Mouse (Mus musculus) midbrain, embryonic 11.5 days (tissue): ENCODE measurements around the gene Slf2. TPM values are rescaled to one million over a fixed set of nuclear protein-coding genes. Genes with fewer than 3 reads are reported as not detected.

Experiments used
- ATAC-seq: fragments of 200-750 bp; cut with Nextera tagmentation; 2 replicates; pipeline ENCODE4 v1.8.0; 2017; ENCODE audit warnings: moderate TSS enrichment, moderate library complexity; ENCODE audit not compliant: low FRiP score
- DNase-seq: peaks from one replicate; pipeline ENCODE4 v3.0.0; 2015; ENCODE audit warnings: low spot score; ENCODE audit errors: missing footprints
- H3K27ac ChIP-seq: fragments of 300-500 bp; sonication (generic); 2 replicates; pipeline ENCODE4 v1.5.1; 2014; ENCODE audit warnings: low read depth, low read length
- H3K27me3 ChIP-seq: fragments of 300-500 bp; sonication (generic); 2 replicates; pipeline ENCODE4 v1.6.1; 2014; ENCODE audit warnings: mild to moderate bottlenecking, low read length, moderate library complexity, mixed read lengths; ENCODE audit not compliant: control insufficient read depth, insufficient read depth
- H3K36me3 ChIP-seq: fragments of 300-500 bp; sonication (generic); 2 replicates; pipeline ENCODE4 v1.6.1; 2014; ENCODE audit warnings: mild to moderate bottlenecking, low read length, moderate library complexity, mixed read lengths; ENCODE audit not compliant: control insufficient read depth, insufficient read depth
- H3K4me1 ChIP-seq: fragments of 300-500 bp; sonication (generic); 2 replicates; pipeline ENCODE4 v1.6.1; 2014; ENCODE audit warnings: low read length; ENCODE audit not compliant: control insufficient read depth, insufficient read depth
- H3K4me2 ChIP-seq: fragments of 300-500 bp; sonication (generic); 2 replicates; pipeline ENCODE4 v1.6.1; 2014; ENCODE audit warnings: mild to moderate bottlenecking, moderate library complexity
- H3K4me3 ChIP-seq: fragments of 300-500 bp; sonication (generic); 2 replicates; pipeline ENCODE4 v1.5.1; 2014; ENCODE audit warnings: low read depth, low read length
- H3K9ac ChIP-seq: fragments of 300-500 bp; sonication (generic); 2 replicates; pipeline ENCODE4 v1.6.1; 2014; ENCODE audit warnings: low read length
- H3K9me3 ChIP-seq: fragments of 300-500 bp; sonication (generic); 2 replicates; pipeline ENCODE4 v1.6.1; 2016; ENCODE audit warnings: low read length; ENCODE audit not compliant: control insufficient read depth
- WGBS: fragments of 180-500 bp; shearing (Covaris S2); extraction: QIAGEN DNeasy Blood & Tissue Kit; methylation state at CpG from one replicate; pipeline ENCODE4 v1.1.7; 2014; 5-methylcytosine and 5-hydroxymethylcytosine counted together
- polyA plus RNA-seq: library from polyadenylated mRNA; unstranded; fragments of >200 nt; fragmentation: Nextera tagmentation; extraction: Ambion mirVana; gene quantifications from 2 replicates; pipeline ENCODE4 v1.2.1, GENCODE M21; 2014

Slf2 gene
- polyA plus RNA-seq, 1 experiment from 2014 or later: 38.7 TPM

DNA sequence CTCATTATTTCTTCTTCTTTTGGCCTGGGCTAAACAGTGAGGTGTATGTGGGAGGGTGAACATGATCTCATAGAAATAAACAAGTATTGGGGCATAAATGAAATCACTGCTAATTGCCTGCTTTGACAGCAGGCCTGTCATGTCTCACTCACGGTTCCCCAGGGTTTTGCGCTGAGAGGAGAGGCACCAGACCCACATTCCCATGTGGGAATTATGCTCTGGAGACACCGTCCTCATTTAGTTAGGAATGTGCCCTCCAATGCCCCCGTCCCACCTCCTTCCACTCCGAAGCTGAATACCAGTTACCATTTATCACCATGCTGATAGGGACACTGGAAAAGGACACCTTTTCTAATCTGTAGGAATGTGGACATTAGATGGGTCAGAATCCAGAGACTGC, 6.3 kb upstream of the Slf2 start:
- peaks cover 16% of the 10 kb centered on the region for H3K27me3 ChIP-seq
- no peaks in the 10 kb centered on the region for H3K36me3 ChIP-seq
- H3K4me2 ChIP-seq: no peak overlapping the region
- H3K9me3 ChIP-seq: no peaks in the 10 kb centered on the region
- H3K9ac ChIP-seq: no peak overlapping the region
- H3K4me3 ChIP-seq: no peak overlapping the region
- 74% methylated on average over 5 of the region's 5 CpGs for WGBS
- no peak for ATAC-seq
- peaks cover 8% of the 10 kb centered on the region for H3K4me1 ChIP-seq
- no peak overlapping the region for H3K27ac ChIP-seq
- DNase-seq: no peak

- DNase-seq: no peak
- WGBS: 75% methylated on average over 6 of the region's 6 CpGs
Observed at GRCm38 (mm10) chr19:44926781-44927180, 4.2 kb upstream of the Slf2 start.

DNA sequence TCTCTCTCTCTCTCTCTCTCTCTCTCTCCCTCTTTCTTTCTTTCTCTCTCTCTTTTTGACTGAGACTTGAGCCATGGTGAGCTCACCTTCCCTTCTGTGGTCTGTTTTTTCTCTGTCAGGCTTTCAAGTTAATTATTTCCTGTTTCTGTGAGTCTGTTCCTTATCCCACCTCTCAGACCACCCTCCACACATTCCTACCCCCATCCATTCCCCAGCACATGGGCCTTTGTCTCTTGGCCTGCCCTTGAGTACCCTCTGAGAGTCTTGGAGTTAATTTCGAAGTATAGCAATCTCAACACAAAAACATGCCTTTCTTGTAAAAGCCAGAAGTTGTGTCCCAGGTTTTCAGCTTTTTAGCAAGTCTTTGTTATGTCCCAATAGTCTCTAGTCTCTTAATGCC, 3.7 kb upstream of the Slf2 start:
- H3K27me3 ChIP-seq: peaks cover 16% of the 10 kb centered on the region
- no peaks in the 10 kb centered on the region for H3K9me3 ChIP-seq
- H3K27ac ChIP-seq: no peak overlapping the region
- H3K36me3 ChIP-seq: no peaks in the 10 kb centered on the region
- peaks cover 12% of the 10 kb centered on the region for H3K4me1 ChIP-seq
- WGBS: 82% methylated on average over 1 of the region's 1 CpGs
- no peak for DNase-seq
- no peak overlapping the region for H3K9ac ChIP-seq
- H3K4me3 ChIP-seq: no peak overlapping the region
- H3K4me2 ChIP-seq: no peak overlapping the region
- no peak for ATAC-seq

More at GRCm38 (mm10) chr19:44926781-44927180, 4.2 kb upstream of the Slf2 start:
- no peak overlapping the region for H3K9ac ChIP-seq
- H3K27ac ChIP-seq: no peak overlapping the region
- no peak overlapping the region for H3K4me2 ChIP-seq
- no peaks in the 10 kb centered on the region for H3K36me3 ChIP-seq
- no peaks in the 10 kb centered on the region for H3K9me3 ChIP-seq
- peaks cover 9% of the 10 kb centered on the region for H3K4me1 ChIP-seq
- H3K4me3 ChIP-seq: no peak overlapping the region
- no peak for ATAC-seq
- H3K27me3 ChIP-seq: peaks cover 16% of the 10 kb centered on the region

DNA sequence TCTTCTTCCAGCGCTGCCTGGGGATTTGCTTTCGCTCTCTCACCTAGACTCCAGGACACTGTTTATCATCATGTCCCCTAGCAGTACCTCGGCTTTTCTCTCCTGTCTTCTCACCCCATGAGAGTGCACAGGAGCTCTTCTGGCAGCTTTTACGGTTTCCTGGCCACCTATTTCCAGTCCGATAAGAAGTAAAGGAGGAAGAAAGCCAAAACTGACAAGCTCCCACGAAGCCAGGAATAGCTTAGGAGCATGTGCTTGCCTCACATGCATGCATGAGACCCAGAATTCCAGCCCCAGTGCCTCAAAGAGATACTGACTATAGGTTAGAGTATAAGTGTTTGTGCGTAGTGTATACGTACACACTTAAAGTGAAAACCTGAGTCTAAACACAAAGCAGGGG, 2.8 kb upstream of the Slf2 start:
- H3K4me1 ChIP-seq: peaks cover 12% of the 10 kb centered on the region
- peaks cover 16% of the 10 kb centered on the region for H3K27me3 ChIP-seq
- H3K9ac ChIP-seq: no peak overlapping the region
- ATAC-seq (no peak), DNase-seq (no peak)
- no peak overlapping the region for H3K4me3 ChIP-seq
- H3K9me3 ChIP-seq: no peaks in the 10 kb centered on the region
- 62% methylated on average over 8 of the region's 8 CpGs for whole genome bisulfite sequencing
- no peaks in the 10 kb centered on the region for H3K36me3 ChIP-seq
- no peak overlapping the region for H3K4me2 ChIP-seq
- no peak overlapping the region for H3K27ac ChIP-seq

DNA sequence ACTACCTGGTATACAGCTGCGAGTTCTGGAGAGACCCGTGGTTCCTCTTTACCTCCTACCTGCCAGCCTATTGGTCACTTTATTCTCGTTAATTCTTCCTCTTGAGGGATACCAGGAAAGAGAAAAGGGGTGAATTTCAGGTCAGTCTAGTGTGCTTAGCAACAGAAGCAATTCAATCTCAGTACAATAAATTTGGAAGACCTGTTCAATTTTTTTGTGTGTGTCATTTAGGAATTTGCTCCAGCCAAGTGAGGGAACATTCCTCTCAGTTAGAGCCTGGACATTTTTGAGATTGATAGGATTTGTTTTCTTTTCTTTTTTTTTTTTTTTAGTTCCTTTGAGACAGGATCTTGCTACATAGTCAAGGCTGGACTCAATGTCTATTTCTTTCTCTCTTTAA, 1.7 kb upstream of the Slf2 start:
- ATAC-seq (no peak), DNase-seq (no peak)
- Histone ChIP-seq H3K27ac (no peak overlapping the region), H3K4me2 (no peak overlapping the region), H3K9me3 (no peaks in the 10 kb centered on the region), H3K4me3 (no peak overlapping the region), H3K4me1 (peaks cover 12% of the 10 kb centered on the region), H3K36me3 (no peaks in the 10 kb centered on the region), H3K27me3 (peaks cover 16% of the 10 kb centered on the region), H3K9ac (no peak overlapping the region)
- 24% methylated on average over 3 of the region's 3 CpGs for WGBS

DNA sequence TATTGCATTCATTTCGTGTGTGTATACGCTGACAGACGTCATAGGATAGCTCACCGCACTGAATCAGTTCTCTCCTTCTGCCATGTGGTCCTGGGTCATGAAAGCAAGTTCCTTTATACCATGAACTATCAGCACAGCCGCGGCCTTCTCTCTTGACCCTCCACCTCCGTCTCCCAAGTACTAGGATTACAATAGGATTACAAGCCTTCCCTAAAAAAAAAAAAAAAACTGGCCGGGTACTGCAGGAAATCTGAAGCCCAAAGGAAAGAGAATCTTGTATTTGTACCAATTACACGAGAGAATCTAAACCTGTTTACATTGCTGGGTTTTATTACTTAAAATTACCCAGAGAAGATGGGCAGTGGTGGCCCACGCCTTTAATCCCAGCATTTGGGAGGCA, 1.3 kb upstream of the Slf2 start:
- H3K27ac ChIP-seq: no peak overlapping the region
- H3K4me2 ChIP-seq: no peak overlapping the region
- peaks cover 12% of the 10 kb centered on the region for H3K4me1 ChIP-seq
- no peak overlapping the region for H3K9ac ChIP-seq
- peaks cover 16% of the 10 kb centered on the region for H3K27me3 ChIP-seq
- H3K4me3 ChIP-seq: no peak overlapping the region
- H3K9me3 ChIP-seq: no peaks in the 10 kb centered on the region
- ATAC-seq (no peak), DNase-seq (no peak)
- 37% methylated on average over 10 of the region's 10 CpGs for WGBS
- no peaks in the 10 kb centered on the region for H3K36me3 ChIP-seq

- H3K9ac ChIP-seq: peak overlapping the region; percentile 6; the same call in 1 of the 2 replicates
Observed at GRCm38 (mm10) chr19:44930122-44930521, 829 bp upstream of the Slf2 start.

DNA sequence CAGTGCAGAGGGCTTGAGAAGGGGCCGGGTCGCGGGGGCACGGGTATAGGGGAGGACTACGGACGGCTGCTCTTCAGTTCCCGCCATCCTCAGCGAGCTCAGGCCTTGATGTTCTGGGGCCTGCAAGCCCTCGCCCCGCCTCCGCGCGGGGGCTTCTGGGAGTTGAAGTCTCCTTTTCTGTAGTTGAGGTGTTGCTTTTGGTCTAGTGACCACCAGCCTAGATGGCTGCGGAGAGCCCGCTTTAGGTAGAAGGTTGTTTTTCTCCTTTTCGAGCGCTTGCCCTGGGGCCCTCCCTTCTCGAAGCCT, 456 bp downstream of the Slf2 start:
- WGBS: under 1% methylated on average over 18 of the region's 18 CpGs
- peak overlapping the region; percentile 51 for H3K27ac ChIP-seq
- H3K27me3 ChIP-seq: peaks cover 12% of the 10 kb centered on the region
- H3K36me3 ChIP-seq: peaks cover 5% of the 10 kb centered on the region; the same call in 1 of the 2 replicates
- no peaks in the 10 kb centered on the region for H3K9me3 ChIP-seq
- ATAC-seq (peak; percentile 94), DNase-seq (peak; percentile 100)
- peak overlapping the region; percentile 96 for H3K4me3 ChIP-seq
- H3K9ac ChIP-seq: peak overlapping the region; percentile 80
- H3K4me2 ChIP-seq: peak overlapping the region; percentile 75
- peaks cover 12% of the 10 kb centered on the region for H3K4me1 ChIP-seq

More at GRCm38 (mm10) chr19:44930122-44930521, 829 bp upstream of the Slf2 start:
- H3K36me3 ChIP-seq: peaks cover under 1% of the 10 kb centered on the region; the same call in 1 of the 2 replicates
- no peak for ATAC-seq
- no peak overlapping the region; the same call in 1 of the 2 replicates for H3K4me3 ChIP-seq
- no peak for DNase-seq
- peaks cover 12% of the 10 kb centered on the region for H3K4me1 ChIP-seq
- no peaks in the 10 kb centered on the region for H3K9me3 ChIP-seq
- WGBS: 49% methylated on average over 2 of the region's 2 CpGs
- H3K4me2 ChIP-seq: peak overlapping the region; percentile 75
- H3K27ac ChIP-seq: no peak overlapping the region
- peaks cover 16% of the 10 kb centered on the region for H3K27me3 ChIP-seq

GRCm38 (mm10) chr19:44932051-44932450, 1.1 kb downstream of the Slf2 start:
- Histone ChIP-seq H3K4me2 (peak overlapping the region; percentile 75), H3K27me3 (peaks cover 9% of the 10 kb centered on the region), H3K27ac (no peak overlapping the region), H3K36me3 (peaks cover 5% of the 10 kb centered on the region; the same call in 1 of the 2 replicates), H3K4me1 (peaks cover 12% of the 10 kb centered on the region), H3K9me3 (no peaks in the 10 kb centered on the region), H3K9ac (no peak overlapping the region), H3K4me3 (peak overlapping the region; percentile 96)
- DNase-seq (no peak), ATAC-seq (no peak)
- 64% methylated on average over 5 of the region's 5 CpGs for WGBS
